Mouse (Mus musculus): Measurements from ENCODE around the gene Abcb8. TPM values are rescaled to one million over a fixed set of nuclear protein-coding genes. Genes with fewer than 3 reads are reported as not detected.

Abcb8 gene
- total and polyA plus RNA-seq, 3 experiments, result 81.2 to 151 (median 89.8) TPM

DNA sequence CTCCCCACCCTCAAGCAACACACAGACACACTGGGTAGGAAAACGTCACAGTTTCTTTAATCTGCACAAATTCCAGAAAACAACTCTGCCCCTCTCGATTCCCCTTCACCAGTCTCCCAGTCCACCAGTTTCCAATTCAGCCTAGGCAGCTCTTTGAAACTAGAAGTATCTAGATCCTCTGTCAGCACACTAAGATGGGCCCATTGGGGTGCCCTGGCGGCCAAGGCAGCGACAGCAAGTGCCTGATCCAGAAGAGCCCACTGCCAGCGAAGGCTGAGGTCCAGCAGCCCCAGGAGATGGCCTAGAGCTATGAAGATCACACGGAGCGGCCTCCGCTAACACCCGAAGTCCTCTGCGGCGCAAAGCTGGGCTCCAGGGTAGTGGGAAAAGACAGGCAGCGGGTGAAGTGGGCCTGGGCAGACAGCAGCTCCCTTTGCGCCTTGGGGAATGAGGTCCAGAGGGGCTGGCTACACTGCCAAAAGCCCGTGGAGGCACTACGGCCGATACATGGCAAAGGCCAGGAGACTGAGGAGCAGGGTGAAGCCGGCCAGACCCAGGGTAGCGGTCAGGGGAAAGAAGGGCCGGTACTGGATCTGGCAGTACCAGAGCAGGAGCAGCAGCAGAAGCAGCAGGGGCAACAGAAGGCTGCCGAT, 52.1 kb downstream of the Abcb8 start:
- no peak for DNase-seq
- intact Hi-C loops (cut with DNase I), result loop anchor here (2.0 to 10.0 kb wide), 2 partner anchors 19 to 389 kb away; no protein-coding TSS in a partner anchor
- Histone ChIP-seq H3K4me1 (ENCODE audit: control insufficient read depth, insufficient read depth, low read length) (peaks cover 3% of the 10 kb centered on the region; the same call in 1 of the 2 replicates), H3K4me3 (peak overlapping the region; percentile 76), H3K27me3 (ENCODE audit: control insufficient read depth, insufficient read depth, low read length) (no peaks in the 10 kb centered on the region), H3K9ac (ENCODE audit: low read depth, low read length) (peak overlapping the region; percentile 19), H3K36me3 (ENCODE audit: control insufficient read depth, insufficient read depth, low read length) (no peaks in the 10 kb centered on the region), H3K27ac (peak overlapping the region; percentile 97), H3K79me2 (replicated peaks; ENCODE audit: control insufficient read depth, insufficient read depth, low read length) (no peaks in the 10 kb centered on the region)
- TF ChIP-seq CTCF (IDR thresholded peaks at IDR 0.05), result 0 out of 2 replicates have a peak, but pooled peaks have one; percentile 11
- TF ChIP-seq EP300 (IDR thresholded peaks at IDR 0.05; ENCODE audit: insufficient read depth, low read depth, low read length), result no peak
- 57% methylated on average over 20 of the region's 20 CpGs for WGBS

DNA sequence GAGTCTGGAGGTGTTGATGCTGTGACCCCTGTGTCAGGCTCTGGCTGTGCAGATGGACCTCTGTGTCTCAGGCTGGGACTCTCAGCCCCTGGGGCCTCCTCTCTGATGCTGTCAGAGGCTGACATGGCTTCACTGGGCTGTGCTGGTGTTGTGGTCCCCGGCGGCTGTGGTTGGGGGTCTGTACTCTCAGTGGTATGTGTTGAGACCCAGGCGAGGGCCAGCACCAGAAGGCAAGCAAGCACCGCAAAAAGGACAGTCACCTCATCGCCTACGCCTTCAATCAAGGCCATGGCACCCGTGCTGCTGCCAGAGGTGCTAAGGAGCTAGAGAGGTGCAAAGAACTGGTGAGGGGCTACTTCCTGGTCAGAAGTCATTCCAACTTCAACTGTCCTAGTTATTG, 53.2 kb downstream of the Abcb8 start:
- Histone ChIP-seq H3K27ac (no peak overlapping the region), H3K79me2 (replicated peaks; ENCODE audit: control insufficient read depth, insufficient read depth, low read length) (no peaks in the 10 kb centered on the region), H3K4me3 (no peak overlapping the region), H3K4me1 (ENCODE audit: control insufficient read depth, insufficient read depth, low read length) (peaks cover 3% of the 10 kb centered on the region; the same call in 1 of the 2 replicates), H3K27me3 (ENCODE audit: control insufficient read depth, insufficient read depth, low read length) (no peaks in the 10 kb centered on the region), H3K9ac (ENCODE audit: low read depth, low read length) (no peak overlapping the region), H3K36me3 (ENCODE audit: control insufficient read depth, insufficient read depth, low read length) (no peaks in the 10 kb centered on the region)
- intact Hi-C loops (cut with DNase I), result loop anchor here (10.0 kb wide), 1 partner anchor 388 kb away; no protein-coding TSS in a partner anchor
- TF ChIP-seq EP300 (IDR thresholded peaks at IDR 0.05; ENCODE audit: insufficient read depth, low read depth, low read length) (no peak), POLR2A (IDR thresholded peaks at IDR 0.05; ENCODE audit: insufficient read depth, low read depth, low read length) (no peak), CTCF (IDR thresholded peaks at IDR 0.05) (no peak)
- DNase-seq, result no peak
- WGBS, result 89% methylated on average over 7 of the region's 7 CpGs

DNA sequence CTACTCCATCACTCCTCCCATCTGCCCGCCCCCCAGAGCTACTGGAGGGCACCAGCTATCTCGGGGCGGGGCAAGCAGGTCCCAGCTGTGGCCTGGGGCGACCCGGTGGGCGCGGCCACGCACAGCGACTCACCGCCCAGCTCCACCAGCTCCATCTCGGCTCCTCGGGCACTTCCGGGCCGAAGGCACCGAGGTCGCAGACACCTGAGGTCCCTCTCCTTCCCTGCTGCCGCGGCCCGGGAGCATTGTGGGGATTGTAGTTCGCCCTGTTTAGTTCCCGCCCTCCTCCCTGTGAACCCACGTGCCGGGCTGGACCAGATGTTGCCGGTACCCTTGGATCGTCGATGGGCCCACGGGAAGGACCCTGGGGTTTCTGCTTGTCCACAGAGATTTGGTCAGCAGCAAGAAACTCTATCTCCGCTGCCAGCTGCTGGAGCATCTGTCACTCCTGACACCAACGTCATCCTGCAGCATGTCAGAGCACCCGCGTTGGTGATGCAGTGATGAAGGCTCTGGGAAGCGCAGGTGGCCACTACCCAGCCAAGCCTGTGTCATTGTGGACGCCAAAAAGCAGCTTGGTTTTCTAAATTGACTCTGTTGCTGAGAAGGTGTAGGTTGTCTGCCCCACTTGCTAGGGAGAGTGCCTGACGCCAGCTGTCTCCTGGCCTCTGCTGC, 54.3 kb downstream of the Abcb8 start, which contains the start of gene Tmub1:
Gene Tmub1, minus strand, starts transcription at position 231 of the 675 bp plus-strand sequence.
- peak within 1 kb of the TSS; percentile 81 for H3K27ac ChIP-seq
- H3K79me2 ChIP-seq (replicated peaks; ENCODE audit: control insufficient read depth, insufficient read depth, low read length), result no peaks in the 10 kb centered on the region
- no peaks in the 10 kb centered on the region for H3K36me3 ChIP-seq (ENCODE audit: control insufficient read depth, insufficient read depth, low read length)
- TF ChIP-seq CTCF (IDR thresholded peaks at IDR 0.05) (no peak), POLR2A (IDR thresholded peaks at IDR 0.05; ENCODE audit: insufficient read depth, low read depth, low read length) (0 out of 2 replicates have a peak, but pooled peaks have one; percentile 25), EP300 (IDR thresholded peaks at IDR 0.05; ENCODE audit: insufficient read depth, low read depth, low read length) (no peak)
- H3K4me3 ChIP-seq, result peak within 1 kb of the TSS; percentile 58
- peak; percentile 88 to 89 for DNase-seq
- intact Hi-C loops (cut with DNase I), result loop anchor here (10.0 kb wide), 1 partner anchor 387 kb away; no protein-coding TSS in a partner anchor
- H3K4me1 ChIP-seq (ENCODE audit: control insufficient read depth, insufficient read depth, low read length), result peaks cover 3% of the 10 kb centered on the region; the same call in 1 of the 2 replicates
- WGBS, result 3% methylated on average over 34 of the region's 34 CpGs
- no peaks in the 10 kb centered on the region for H3K27me3 ChIP-seq (ENCODE audit: control insufficient read depth, insufficient read depth, low read length)
- peak within 1 kb of the TSS; percentile 79 for H3K9ac ChIP-seq (ENCODE audit: low read depth, low read length)

DNA sequence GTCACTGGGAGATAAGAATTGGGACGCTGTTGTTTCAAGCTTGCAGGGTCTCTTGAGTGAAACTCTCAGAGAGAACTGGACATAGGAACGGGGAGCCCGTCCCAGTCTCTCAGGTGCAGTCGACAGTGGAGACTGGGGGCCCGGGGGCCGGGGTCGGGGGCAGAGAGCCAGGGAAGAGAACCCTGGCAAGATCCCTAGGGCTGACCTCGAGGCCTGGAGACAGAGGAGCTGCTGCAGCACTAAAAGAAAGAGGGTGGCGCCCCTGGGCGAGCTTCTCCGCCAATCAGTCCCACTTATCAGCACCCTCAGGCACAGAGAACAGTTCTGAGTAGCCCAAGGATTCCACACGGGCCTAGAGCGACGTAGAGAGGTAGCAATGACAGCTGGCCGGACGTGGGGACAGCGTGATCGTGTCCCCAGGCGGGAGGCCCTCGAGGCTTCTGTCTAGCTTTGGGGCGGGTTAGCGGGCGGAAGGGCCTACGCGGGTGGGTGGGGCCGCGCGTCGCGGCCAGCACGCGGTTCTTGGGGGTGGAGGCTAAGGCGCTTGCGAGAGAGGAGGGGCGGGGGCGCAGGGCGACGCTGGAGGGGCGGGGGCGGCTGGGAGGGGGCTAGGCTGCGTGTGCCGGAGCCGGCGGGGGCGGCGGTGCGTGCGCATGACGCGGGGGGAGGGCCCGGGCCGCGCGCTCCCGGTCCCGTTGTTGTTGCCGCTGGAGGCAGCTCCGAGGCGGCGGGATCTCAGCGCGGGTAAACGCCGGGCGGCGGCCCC, 58.0 kb downstream of the Abcb8 start:
- peaks cover 4% of the 10 kb centered on the region; the same call in 1 of the 2 replicates for H3K79me2 ChIP-seq (replicated peaks; ENCODE audit: control insufficient read depth, insufficient read depth, low read length)
- peak overlapping the region; percentile 90 for H3K9ac ChIP-seq (ENCODE audit: low read depth, low read length)
- H3K27me3 ChIP-seq (ENCODE audit: control insufficient read depth, insufficient read depth, low read length), result no peaks in the 10 kb centered on the region
- TF ChIP-seq CTCF (IDR thresholded peaks at IDR 0.05) (peak; percentile 21; the same call in 1 of the 2 replicates), POLR2A (IDR thresholded peaks at IDR 0.05; ENCODE audit: insufficient read depth, low read depth, low read length) (peak; percentile 87), EP300 (IDR thresholded peaks at IDR 0.05; ENCODE audit: insufficient read depth, low read depth, low read length) (peak; percentile 64; the same call in 1 of the 2 replicates)
- H3K27ac ChIP-seq, result peak overlapping the region; percentile 93
- peak; percentile 91 to 93 for DNase-seq
- intact Hi-C loops (cut with DNase I), result loop anchor here (2.0 kb wide), 1 partner anchor 27 kb away; no protein-coding TSS in a partner anchor
- peaks cover 25% of the 10 kb centered on the region for H3K4me1 ChIP-seq (ENCODE audit: control insufficient read depth, insufficient read depth, low read length)
- no peaks in the 10 kb centered on the region for H3K36me3 ChIP-seq (ENCODE audit: control insufficient read depth, insufficient read depth, low read length)
- 5% methylated on average over 54 of the region's 66 CpGs for WGBS
- H3K4me3 ChIP-seq, result peak overlapping the region; percentile 70

DNA sequence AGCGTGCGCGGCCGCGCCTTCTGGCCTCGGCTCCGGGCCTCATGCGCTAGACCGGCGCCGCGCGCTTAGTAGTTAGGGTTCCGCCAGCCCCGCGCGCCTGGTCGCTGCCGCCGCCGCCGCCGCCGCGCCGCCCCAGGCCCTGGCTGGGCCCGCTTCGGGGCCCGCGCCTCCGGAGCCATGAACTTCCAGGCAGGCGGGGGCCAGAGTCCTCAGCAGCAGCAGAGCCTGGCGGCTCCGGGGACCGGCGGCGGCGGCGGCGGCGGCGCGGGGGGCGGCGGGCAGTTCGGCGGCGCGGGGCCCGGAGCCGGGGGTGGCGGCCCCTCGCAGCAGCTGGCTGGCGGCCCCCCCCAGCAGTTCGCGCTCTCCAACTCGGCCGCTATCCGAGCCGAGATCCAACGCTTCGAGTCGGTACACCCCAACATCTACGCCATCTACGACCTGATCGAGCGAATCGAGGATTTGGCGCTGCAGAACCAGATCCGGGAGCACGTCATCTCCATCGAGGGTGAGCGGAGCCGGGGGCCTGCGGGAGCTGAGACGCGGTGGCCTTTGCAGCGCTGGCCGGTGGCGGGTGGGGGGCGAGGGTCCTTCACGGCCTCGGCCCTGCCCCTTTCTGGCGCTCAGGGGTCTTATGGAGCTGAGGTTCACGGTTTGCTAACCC, 58.7 kb downstream of the Abcb8 start, which contains the start of gene Agap3:
Gene Agap3, plus strand, starts transcription at position 148 of the 661 bp plus-strand sequence.
- H3K79me2 ChIP-seq (replicated peaks; ENCODE audit: control insufficient read depth, insufficient read depth, low read length), result peaks cover 6% of the 10 kb centered on the region
- peak; percentile 53 to 65 for DNase-seq
- no peaks in the 10 kb centered on the region for H3K36me3 ChIP-seq (ENCODE audit: control insufficient read depth, insufficient read depth, low read length)
- peak within 1 kb of the TSS; percentile 93 for H3K27ac ChIP-seq
- WGBS, result 2% methylated on average over 76 of the region's 85 CpGs
- H3K9ac ChIP-seq (ENCODE audit: low read depth, low read length), result peak within 1 kb of the TSS; percentile 90
- TF ChIP-seq CTCF (IDR thresholded peaks at IDR 0.05) (no peak), POLR2A (IDR thresholded peaks at IDR 0.05; ENCODE audit: insufficient read depth, low read depth, low read length) (no peak), EP300 (IDR thresholded peaks at IDR 0.05; ENCODE audit: insufficient read depth, low read depth, low read length) (no peak)
- no peaks in the 10 kb centered on the region for H3K27me3 ChIP-seq (ENCODE audit: control insufficient read depth, insufficient read depth, low read length)
- peak within 1 kb of the TSS; percentile 70 for H3K4me3 ChIP-seq
- intact Hi-C loops (cut with DNase I), result no loop called here
- H3K4me1 ChIP-seq (ENCODE audit: control insufficient read depth, insufficient read depth, low read length), result peaks cover 27% of the 10 kb centered on the region

Data from heart, adult 2 months (tissue).